Mouse (Mus musculus) kidney, postnatal 4 days (tissue): ENCODE results near the gene Btrc.
"Not testable (repeated sequence)": the region's sequence is repeated elsewhere in the genome, so short reads cannot be mapped to it uniquely, and the experiment has no call there.

Source experiments
- DNase-seq, 2 experiments: peaks; one replicate each; pipeline ENCODE4 v3.0.0; 2021; ENCODE audit warnings: mixed read lengths in 2 of 2

Btrc gene

DNA sequence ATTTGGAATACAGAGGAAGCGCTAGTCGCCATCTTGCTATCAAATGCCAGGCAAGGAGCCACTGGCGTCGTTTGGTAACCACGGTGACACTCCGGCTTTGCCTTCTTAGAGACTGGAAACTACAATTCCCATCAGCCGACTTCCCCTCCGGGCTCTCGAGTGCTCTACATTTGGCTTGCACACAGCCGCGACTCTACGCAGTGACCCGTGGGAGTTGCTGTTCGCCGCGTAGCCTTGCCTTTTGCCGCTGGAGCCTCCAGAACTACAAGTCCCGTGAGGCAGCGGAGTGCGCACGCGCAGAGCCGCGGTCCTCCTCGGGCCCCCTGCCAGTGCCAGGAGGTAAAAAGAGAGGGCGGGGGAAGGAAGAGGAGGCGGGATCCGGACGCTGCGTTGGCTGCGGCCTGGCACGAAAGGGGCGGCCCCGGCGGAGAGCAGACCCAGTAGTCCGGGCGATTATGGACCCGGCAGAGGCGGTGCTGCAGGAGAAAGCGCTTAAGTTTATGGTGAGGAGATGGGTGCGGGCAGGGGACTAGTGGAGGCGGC lies at the start of gene Btrc:
Gene Btrc (plus strand): TSS at position 351 of the 543 bp plus-strand sequence.
- DNase-seq: peak; percentile 99 to 100

DNA sequence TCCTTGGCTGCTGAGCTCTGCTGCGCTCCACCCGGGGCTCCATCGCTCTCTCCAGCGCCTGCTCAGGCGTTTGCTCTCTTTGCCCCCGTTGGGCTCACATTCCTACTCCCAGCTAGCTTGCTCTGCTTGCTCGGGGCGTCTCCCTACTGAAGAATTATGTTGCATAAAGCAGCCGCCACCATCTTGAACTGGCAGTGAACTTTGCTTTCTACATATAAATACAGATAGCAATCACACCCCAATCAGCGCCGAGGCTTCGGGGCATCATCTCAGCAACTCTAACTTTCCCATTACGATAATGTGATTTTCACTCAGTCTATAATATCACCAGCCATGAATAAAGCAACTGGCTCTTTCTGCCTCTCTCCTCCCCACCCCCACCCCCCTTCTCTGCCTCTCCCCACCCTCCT lies 46.1 kb upstream of the Btrc start:
- DNase-seq: peak; percentile 39 to 60

DNA sequence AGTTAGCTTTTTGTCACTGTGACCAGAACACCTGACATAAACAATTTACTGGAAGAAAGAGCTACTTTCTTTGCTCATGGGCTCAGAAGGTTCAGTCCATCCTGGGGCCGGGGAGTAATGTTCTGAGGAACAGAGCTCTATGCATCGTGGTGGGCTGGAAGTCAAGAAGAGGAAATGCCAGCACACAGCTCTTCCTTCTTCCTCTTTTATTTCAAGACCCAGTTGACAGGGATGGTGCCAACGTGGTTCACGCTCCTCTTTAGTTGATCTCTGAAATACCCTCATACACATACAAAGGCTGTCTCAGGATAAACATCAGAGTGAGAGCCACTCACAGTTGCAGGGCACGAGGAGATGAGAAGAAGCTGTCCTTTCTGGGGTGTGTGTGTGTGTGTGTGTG lies 42.5 kb upstream of the Btrc start:
- no peak for DNase-seq

DNA sequence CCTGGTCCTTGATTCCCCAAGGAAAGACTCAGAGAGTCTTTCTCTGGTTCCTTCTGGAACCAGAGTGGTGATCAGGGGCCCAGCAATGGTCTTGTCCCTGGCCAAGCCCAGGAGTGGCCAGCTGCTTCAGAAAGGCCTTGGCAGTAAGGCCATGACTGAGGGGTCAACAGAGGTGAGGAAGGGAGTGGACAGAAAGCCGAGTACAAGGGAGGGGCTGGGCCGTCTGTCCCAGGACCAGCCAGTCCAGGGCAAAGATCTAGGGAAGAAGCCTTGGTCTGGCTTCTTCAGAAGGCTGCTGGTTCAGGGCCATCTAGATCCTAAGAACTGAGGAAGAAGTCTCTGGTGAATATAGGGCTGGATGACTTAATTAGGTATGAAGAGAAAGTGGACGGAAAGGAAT lies 34.5 kb upstream of the Btrc start:
- DNase-seq: no peak

DNA sequence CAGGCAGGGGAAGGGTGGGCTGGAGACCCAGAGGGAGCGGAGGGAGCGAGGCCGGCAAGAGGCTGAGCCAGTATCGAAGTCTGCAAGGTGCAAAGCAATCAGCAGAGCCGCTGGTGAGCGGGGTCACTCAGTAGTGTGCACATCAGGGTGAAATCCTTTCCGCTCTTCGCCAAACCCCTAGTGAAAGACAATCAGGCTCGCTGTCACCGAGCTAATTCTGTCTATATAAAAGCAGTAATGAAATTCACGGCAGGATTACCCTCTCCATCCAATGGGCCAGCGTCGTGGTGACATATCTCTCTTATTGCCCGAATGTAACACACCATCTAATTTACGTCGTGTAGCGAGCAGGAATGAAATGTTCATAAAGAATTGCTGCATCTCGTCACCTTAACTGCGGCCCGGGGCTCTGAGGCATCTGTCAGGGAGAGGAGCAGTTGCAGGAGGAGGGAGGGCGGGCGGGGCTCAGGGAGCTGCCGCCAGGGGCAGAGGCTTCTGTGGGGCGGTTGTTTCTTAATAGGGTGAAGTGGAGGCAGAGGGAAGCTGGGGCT lies 33.7 kb upstream of the Btrc start:
- no peak for DNase-seq

DNA sequence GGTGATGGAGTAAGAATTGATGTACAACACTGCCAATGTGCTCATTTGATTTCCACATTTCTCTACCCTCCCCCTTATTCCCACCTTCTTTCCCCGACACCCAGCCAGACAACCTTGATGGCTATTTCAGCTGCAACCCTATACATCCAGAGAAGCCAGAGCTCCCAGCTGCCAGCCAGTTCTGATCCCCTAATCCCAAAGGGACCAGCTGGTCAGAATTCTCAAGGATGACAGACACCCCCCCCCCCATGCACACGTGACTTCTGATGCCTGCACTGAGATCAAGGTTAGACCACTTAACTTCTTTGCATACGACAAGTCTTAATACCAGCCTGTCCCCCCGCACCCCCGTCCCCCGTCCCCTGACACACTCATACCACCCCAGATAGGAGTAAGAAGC lies 26.8 kb upstream of the Btrc start:
- no peak for DNase-seq

DNA sequence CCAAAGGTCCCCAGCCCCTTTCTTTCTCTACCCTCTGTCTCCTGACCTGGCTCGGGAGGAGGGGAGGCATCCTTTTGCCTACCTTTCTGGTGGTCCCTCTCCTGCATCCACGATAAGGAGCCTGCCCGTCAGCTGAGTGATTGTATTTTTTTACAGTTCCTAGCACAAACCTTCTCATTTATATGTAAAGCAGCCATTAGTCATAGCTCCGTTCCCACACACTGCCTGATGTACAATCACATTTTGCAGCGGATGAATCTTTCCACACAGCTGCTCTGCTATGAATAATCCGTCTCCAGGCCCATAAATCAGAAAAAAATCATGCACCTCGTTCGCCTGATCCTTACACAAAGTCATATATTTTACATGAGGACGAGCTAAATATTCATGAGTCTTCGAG lies 25.4 kb upstream of the Btrc start:
- DNase-seq: no peak

DNA sequence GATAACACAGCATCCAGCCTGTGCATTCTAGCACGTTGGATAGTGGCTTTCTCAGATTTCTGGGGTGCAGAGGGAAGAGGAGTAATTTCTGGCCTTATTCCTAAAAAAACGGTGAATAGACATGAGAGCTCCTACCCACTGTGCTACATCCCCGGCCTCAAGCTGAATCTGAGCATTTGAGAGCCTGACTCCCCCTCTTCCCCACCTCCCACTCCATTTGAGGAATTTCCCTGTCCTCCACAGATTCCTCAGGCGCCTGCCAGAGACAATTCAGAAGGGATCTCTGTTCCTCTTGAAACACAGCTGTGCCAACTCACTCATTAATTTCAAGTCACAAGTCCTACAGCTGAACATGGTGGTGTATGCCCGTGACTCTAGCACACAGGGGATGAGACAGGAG lies 19.6 kb upstream of the Btrc start:
- DNase-seq: peak; percentile 17 to 29

DNA sequence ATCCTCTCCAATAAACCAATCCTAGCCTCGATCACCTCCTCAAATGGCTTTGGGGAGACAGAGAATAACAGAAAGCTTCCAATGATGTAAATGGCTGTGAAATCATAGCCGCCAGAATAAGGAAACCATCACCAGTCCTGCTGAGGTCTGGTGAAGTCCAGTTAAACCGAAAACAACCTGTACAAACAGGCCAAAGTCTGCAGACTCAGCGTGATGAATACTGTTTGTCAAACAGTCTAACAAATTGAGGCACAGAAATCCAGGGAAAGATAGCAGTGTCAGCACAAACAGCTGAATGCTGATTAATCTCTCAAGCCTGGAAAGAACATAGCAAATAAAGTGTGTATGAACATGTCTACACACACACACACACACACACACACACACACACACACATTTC lies 15.3 kb upstream of the Btrc start:
- no peak for DNase-seq

DNA sequence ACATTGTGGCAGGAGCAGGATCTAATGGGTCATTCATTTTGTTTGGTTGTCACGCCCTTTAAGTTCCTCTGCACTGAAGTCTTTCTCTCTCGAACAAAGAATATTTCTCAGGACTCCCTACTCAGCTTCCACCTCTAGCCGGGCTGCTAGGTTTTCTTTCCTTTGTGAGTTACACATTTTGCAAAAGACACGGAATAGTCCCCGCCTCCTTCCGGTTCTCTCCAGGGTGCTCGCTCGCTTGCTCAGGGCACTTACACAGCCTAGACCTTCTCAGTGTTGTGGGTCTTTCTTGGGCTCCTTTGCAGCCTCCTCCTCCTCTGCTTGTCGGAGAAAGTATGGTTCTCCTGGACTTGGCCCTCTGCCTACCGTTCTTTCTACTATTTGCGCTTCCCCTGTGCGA lies 13.1 kb upstream of the Btrc start:
- DNase-seq: no peak

DNA sequence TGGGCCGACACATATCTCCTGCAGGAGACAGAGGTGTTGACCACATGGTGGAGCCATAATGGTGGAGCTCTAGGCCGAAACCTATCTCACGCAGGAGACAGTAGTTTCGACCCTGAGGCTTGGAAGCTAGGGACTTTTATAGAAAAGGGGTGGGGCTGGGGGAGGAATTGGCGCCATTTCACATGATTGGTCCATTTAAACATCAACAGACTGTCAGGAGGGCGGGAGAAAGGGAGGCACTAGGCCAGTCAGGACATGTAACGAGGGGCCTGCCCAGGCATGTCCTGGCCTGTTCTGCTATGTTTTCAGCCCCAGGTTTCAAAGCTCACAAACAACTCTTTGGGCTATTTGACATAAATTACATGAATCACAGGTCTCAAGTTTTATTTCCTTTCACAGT lies 10.8 kb upstream of the Btrc start:
- DNase-seq: not testable (repeated sequence)

DNA sequence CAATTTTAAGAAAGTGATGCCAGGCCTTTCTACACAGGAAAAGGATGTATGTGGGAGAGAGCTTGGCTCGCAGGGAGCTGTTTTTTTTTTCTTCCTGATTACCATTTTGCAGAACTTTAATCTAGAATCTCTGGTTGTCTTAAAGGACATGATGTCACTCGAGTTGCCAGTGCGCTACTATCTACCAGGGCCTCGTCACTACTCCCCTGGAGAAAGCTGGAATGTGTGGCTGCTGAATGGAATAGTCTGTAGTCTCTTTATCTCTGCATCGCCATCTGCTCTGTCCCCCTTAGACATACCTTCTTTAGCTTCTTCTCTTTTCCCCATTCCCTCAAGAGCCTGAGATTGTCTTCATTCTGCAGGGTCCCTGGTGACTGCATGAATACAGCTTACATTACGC lies 7.9 kb upstream of the Btrc start:
- no peak for DNase-seq

DNA sequence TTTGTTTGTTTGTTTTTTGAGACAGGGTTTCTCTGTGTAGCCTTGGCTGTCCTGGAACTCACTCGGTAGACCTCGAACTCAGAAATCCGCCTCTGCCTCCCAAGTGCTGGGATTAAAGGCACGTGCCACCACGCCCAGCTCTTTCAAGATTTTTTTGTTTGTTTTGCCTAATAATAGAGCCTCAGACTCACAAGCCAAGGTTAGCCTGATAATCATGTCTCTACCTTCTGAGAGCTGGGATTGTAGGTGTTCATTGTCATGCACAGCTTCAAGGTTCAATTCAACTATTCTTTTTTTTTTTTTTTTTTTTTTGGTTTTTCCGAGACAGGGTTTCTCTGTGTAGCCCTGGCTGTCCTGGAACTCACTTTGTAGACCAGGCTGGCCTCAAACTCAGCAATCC lies 6.7 kb upstream of the Btrc start:
- not testable (repeated sequence) for DNase-seq

DNA sequence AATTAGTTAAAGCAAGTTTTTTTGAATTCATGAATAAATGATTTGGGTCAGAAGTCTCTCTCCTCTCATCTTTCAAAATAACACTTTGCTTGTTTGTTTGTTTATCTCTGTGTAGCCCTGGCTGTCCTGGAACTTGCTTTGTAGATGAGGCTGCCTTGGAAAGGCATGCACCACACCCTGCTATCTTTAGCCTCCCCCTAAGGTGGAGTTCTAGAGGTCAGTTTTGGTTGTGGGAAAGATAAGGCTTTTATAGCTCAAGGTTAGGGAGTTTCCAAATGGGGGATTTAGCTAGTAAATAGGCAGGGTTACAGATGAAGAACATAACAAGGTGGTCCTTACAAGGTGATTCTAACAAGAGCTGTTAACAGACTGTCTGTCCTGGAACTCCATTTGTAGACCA lies 3.0 kb upstream of the Btrc start:
- no peak for DNase-seq

DNA sequence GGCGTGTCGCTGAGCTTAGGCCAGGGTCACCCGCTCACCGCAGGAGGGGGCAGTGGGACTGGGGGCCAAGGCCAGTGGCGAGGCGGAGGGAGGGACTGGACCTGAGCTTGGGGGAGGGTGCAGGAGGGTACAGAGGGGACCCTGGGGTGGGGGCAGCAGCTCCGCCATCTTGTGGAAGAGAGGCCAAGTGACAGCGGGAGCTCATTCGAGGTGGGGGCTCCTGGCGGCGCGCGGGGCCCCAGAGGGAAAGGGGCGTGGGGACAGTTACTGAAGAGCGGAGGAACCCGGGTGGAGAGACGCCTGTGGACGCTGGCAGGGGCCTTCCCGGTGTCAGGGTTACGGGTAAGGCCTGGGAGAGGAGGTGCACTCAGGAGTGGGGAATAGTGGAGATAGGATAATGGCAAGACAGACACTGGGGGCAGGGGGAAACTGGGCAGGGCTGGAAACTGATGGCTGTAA lies 428 bp downstream of the Btrc start:
- DNase-seq: no peak

DNA sequence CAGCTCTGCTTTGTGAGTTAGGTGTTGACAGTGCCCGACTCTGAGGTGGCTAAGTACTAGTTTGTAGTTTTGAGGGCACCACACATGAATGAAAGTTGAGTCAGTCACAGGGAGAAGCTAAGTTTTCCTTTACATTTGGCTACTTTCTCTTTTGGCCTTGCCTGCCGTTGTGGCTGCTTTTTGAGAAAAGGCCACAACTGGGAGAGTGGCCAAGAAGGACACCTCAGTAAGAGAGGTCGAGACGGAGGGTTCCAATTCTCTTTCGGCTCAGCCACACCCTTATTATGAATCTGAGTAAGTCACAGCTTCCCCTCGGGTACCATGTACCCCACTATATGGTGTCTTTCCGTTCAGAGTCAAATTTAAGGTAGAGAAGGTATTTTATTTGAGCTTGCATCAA lies 3.1 kb downstream of the Btrc start:
- DNase-seq: no peak

DNA sequence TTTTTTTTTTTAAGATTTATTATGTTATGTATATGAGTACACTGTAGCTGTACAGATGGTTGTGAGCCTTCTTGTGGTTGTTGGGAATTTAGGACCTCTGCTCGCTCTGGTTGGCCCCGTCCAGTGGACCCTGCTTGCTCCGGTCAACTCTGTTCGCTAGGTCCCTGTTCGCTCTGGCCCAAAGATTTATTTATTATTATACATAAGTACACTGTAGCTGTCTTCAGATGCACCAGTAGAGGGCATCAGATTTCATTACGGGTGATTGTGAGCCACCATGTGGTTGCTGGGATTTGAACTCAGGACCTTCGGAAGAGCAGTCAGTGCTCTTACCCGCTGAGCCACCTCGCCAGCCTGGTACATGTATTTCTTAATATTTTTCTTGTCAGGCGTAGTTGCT lies 21.3 kb downstream of the Btrc start:
- not testable (repeated sequence) for DNase-seq

DNA sequence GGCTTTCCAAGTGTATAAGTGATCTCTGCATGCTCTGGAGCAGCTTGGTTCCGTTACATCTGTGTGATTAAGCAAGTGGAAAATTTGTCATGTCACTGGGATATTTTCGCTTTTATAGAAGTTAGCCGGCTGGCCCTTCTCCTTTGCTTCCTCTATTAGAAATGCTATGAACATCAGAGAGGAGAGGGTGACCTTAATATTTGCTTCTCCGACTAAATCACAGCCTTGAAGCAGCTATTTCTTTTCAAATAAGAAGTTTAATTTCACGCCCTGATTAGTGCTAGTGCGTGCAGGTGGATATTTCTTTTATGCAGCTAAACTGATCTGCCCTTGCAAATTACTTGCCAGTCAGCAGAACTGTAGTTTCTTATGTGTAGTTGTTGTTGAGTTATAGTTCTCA lies 25.0 kb downstream of the Btrc start:
- DNase-seq: peak; percentile 12 to 35

DNA sequence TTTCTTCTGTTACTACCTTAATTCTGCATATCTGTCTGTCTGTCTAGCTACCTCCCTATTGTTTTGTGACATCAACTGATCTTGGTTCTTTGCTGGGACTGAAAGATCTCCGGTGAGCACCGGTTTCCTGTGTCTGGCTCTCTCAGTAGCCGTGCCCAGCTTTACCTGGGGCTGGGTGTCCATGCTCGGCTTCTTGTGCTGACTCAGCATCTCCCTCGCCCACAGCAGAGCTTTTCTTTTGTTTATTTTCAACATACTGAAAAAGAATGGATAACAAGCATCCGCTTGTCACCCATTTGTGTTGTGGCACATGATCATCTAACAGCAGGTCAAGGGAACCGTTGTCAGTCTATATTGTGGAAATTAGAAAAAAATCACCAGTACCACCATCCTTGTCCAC lies 30.5 kb downstream of the Btrc start:
- DNase-seq: no peak

DNA sequence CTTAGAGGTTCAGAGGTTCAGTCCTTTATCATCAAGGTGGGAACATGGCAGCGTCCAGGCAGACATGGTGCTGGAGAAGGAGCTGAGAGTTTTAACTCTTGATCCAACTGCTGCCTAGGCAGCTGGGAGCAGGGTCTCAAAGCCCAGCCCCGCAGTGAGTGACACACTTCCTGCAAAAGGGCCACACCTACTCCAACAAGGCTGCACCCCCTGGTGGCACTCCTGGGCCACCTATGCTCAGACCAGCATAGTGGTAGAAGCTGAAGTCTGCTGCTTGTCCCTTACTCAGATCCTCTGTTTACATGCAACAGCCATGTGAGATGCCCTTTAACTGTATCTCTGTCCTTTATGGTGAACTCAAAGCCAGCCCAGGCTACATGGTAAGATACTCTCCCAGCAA lies 47.5 kb downstream of the Btrc start:
- DNase-seq: no peak

DNA sequence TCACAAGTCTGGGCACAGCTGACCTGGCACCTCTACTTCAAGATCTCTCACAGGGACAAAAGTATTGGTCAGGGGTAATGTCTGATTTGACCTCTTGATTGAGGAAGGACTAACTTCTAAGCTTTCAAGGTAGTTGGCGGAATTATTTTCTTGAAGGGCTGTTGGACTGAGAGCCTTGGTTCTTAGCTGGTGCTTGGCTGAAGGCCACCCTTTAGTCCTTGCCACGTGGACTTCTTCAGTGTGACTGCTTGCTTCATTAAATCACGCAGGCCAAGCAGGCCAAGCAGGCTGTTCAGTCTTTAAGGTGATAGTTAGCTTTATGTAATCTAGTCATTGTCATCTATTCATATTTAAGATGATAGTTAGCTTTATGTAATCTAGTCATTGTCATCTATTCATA lies 49.2 kb downstream of the Btrc start:
- no peak for DNase-seq

DNA sequence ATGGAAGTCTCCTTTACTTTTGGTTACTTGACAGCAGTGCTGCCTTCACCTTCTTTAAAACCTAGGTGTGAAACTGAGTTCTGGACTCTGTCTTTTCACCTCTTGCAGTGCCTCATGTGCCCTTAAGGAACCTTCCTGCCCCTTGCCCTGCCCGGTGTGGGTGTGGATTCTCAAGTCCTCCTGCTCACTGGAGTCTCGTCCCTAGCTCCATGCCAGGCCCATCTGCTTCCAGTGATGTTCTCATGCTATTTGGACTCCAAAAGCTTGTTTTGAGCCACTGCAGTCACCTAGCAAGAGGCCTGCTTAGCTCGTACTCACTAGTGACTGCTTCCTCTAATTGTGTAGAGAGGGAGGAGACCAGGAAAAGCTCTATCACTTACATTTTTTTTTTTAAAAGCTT lies 50.4 kb downstream of the Btrc start:
- no peak for DNase-seq

DNA sequence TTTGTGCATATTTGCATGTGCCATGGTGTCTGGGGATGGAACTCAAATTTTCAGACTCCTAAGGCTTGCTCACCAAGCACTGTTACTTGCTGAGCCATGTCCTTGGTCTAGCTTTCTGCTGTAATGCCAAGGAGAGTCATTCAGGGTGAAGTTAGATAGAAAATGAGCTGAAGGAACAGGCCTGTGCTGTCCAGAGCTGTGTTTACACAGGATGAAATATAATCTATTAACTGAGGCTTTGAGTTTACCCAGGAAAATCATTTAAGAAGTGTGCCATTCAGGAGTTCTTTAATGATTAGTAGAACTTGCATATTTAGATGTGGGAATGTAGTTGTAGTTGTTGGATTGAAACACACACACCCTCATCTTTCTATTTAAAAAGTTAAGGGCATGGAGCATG lies 54.1 kb downstream of the Btrc start:
- DNase-seq: no peak

DNA sequence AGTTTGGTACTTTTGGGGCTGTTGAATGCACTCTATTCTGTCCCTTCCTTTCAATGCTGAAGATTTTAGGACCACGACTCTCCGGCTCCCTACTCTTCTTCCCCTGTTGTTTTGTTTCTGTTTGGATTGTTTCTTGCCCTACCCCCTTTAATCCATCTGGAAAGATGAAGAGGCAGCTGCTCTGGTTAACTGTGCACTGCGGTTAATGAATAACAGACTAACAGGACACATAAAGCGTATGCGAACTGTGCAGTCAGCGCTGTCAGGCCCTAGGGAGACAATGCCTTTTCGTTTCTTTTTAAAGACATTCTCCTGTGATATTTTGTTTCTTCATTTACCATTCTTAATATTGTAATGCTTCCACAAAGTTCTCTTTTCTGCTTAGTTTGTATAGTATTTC lies 58.7 kb downstream of the Btrc start:
- DNase-seq: peak in 1 of 2 experiments; percentile 39

DNA sequence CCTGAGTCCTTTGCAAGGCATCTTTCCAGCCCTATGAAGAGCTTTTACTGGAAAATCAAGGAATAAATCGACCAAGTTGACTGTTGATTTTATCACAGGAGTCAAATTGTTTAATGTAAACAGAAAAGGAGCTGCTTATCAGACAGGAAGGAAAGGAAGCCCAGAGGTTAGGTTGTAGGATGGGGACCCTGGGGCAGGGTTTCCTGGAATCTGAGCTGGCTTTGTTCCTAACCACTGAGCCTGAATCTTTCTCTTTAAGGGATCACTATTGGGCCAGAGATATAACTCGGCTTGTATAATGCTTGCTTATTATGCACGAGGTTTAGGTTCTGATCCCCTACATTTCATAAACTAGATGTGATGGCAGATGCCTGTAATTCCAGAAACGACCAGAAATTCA lies 64.6 kb downstream of the Btrc start:
- DNase-seq: no peak
